Mouse (Mus musculus) liver, embryonic 11.5 days (tissue): ENCODE results near the gene Fat4. TPM values are rescaled to one million over a fixed set of nuclear protein-coding genes. Genes with fewer than 3 reads are reported as not detected.

Experiments used
- ATAC-seq: fragments of 200-750 bp; cut with Nextera tagmentation; replicated peaks from 2 replicates; pipeline ENCODE4 v1.8.0; 2017; ENCODE audit warnings: moderate number of reproducible peaks, mild to moderate bottlenecking, moderate TSS enrichment, moderate library complexity; ENCODE audit not compliant: low FRiP score
- DNase-seq: peaks from one replicate; pipeline ENCODE4 v3.0.0-alpha.2; 2017; ENCODE audit warnings: low spot score
- H3K27ac ChIP-seq: fragments of 300-500 bp; sonication (generic); 2 replicates; pipeline ENCODE4 v1.5.1; 2014; ENCODE audit warnings: mild to moderate bottlenecking, low read depth, low read length, control low read depth
- H3K27me3 ChIP-seq: fragments of 300-500 bp; sonication (generic); replicated peaks from 2 replicates; pipeline ENCODE4 v1.6.1; 2014; ENCODE audit warnings: low read length, mixed read lengths; ENCODE audit not compliant: control insufficient read depth, insufficient read depth
- H3K36me3 ChIP-seq: fragments of 300-500 bp; sonication (generic); 2 replicates; pipeline ENCODE4 v1.6.1; 2014; ENCODE audit warnings: mild to moderate bottlenecking, low read length, moderate library complexity, mixed read lengths; ENCODE audit not compliant: control insufficient read depth, insufficient read depth
- H3K4me1 ChIP-seq: fragments of 300-500 bp; sonication (generic); replicated peaks from 2 replicates; pipeline ENCODE4 v1.6.1; 2014; ENCODE audit warnings: low read length, mixed read lengths; ENCODE audit not compliant: control insufficient read depth, insufficient read depth
- H3K4me2 ChIP-seq: fragments of 300-500 bp; sonication (generic); 2 replicates; pipeline ENCODE4 v1.6.1; 2014; ENCODE audit warnings: mild to moderate bottlenecking, control low read depth, moderate library complexity
- H3K4me3 ChIP-seq: fragments of 300-500 bp; sonication (generic); 2 replicates; pipeline ENCODE4 v1.5.1; 2014; ENCODE audit warnings: low read depth, low read length, control low read depth
- H3K9ac ChIP-seq: fragments of 300-500 bp; sonication (generic); 2 replicates; pipeline ENCODE4 v1.6.1; 2014; ENCODE audit warnings: low read depth, low read length, control low read depth
- H3K9me3 ChIP-seq: fragments of 300-500 bp; sonication (generic); 2 replicates; pipeline ENCODE4 v1.6.1; 2016; ENCODE audit warnings: low read length, inconsistent platforms, mixed read lengths; ENCODE audit not compliant: control insufficient read depth
- WGBS: fragments of 180-500 bp; shearing (Covaris S2); extraction: QIAGEN DNeasy Blood & Tissue Kit; methylation state at CpG from one replicate; pipeline ENCODE4 v1.1.7; 2014; 5-methylcytosine and 5-hydroxymethylcytosine counted together
- polyA plus RNA-seq: library from polyadenylated mRNA; unstranded; fragments of >200 nt; fragmentation: Nextera tagmentation; extraction: Ambion mirVana; gene quantifications from 2 replicates; pipeline ENCODE4 v1.2.1, GENCODE M21; 2014

The Fat4 gene
- polyA plus RNA-seq, 1 experiment from 2014 or later = 4.0 TPM

DNA sequence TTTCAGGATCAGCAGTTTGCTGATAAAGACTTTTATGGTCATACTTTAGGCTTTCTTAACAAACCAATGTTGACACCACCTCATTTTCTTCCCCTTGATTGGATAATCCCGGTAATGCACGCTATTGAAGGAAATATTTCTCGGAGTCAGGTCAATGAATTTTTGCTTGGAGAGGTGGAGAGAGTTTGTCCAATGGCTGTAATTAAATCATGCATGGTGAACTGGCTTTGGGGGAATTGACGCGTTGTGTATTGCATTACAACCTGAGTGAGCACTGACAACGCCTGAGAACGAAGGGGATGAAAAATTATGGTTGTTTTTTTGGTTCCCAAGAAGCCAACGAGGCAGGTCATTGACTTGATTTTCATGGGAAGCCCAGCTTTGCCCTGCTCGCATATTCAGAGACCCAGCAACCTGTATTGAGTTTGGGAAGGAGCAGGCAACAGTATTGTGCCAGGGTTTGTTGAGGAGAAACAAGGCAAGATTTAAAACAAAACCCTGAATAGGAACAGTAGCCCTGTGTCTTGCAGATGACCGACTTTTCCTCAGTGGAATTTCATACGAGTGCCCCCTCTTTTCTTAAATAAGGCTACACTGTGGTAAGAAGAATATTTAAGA, 26.9 kb downstream of the Fat4 start:
- Histone ChIP-seq H3K4me1 (no peaks in the 10 kb centered on the region), H3K27me3 (no peaks in the 10 kb centered on the region), H3K9ac (no peak overlapping the region), H3K4me3 (no peak overlapping the region), H3K9me3 (no peaks in the 10 kb centered on the region), H3K4me2 (no peak overlapping the region), H3K36me3 (no peaks in the 10 kb centered on the region), H3K27ac (no peak overlapping the region)
- WGBS = 68% methylated on average over 11 of the region's 11 CpGs
- DNase-seq (no peak), ATAC-seq (no peak)

DNA sequence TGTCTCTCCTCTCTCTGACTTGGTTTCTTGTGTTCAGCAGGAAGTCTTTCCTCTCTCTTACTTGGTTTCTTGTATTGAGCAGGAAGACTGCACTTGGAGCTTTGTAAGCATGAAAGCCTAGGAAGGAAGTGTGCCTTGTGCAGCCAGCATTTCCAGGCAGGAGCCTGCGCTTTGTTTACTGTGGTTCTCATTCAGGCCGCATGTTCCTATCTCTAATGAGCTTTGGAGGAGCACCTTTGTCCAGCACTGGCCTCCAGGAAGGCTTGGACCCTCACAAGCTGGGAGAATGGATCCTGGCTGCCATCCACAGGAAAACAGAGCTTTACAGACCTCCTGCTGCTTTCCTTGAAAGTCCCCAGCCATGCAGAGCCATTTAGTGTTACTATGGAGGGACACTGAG, 32.2 kb downstream of the Fat4 start:
- no peak overlapping the region for H3K4me2 ChIP-seq
- H3K36me3 ChIP-seq = no peaks in the 10 kb centered on the region
- H3K4me3 ChIP-seq = no peak overlapping the region
- H3K27ac ChIP-seq = no peak overlapping the region
- H3K9ac ChIP-seq = no peak overlapping the region
- no peak for ATAC-seq
- H3K4me1 ChIP-seq = no peaks in the 10 kb centered on the region
- H3K9me3 ChIP-seq = no peaks in the 10 kb centered on the region
- no peak for DNase-seq
- WGBS = 60% methylated on average over 2 of the region's 2 CpGs
- no peaks in the 10 kb centered on the region for H3K27me3 ChIP-seq

GRCm38 (mm10) chr3:38921031-38921430, 34.3 kb downstream of the Fat4 start:
- no peak overlapping the region for H3K27ac ChIP-seq
- no peak for ATAC-seq
- no peaks in the 10 kb centered on the region for H3K27me3 ChIP-seq
- no peaks in the 10 kb centered on the region for H3K4me1 ChIP-seq
- no peaks in the 10 kb centered on the region for H3K9me3 ChIP-seq
- WGBS = 74% methylated on average over 2 of the region's 2 CpGs
- H3K4me2 ChIP-seq = no peak overlapping the region
- H3K36me3 ChIP-seq = no peaks in the 10 kb centered on the region
- DNase-seq = no peak
- H3K9ac ChIP-seq = no peak overlapping the region
- no peak overlapping the region for H3K4me3 ChIP-seq

DNA sequence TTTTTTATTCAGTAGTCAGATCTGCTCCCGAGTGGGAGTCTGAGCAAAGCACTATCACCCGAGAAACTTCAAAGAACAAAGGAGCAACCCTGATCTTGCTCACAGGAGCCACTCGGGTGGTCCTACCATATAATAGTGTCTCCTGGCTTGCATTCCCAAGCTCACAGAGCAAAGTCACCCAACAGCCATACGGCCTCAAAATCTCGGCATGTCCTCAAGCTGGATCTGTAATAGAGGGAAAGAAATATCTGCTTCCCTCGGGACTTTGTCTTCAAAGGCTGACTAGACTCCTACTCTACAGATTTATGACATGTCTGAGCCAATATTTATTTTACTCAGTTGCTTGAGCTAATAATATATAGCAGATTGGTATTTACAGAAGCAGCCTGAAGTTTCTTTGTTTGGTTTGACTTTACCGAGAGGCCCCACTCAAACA, 36.5 kb downstream of the Fat4 start:
- Histone ChIP-seq H3K36me3 (no peaks in the 10 kb centered on the region), H3K27ac (no peak overlapping the region), H3K9ac (no peak overlapping the region), H3K27me3 (no peaks in the 10 kb centered on the region), H3K4me3 (no peak overlapping the region), H3K9me3 (no peaks in the 10 kb centered on the region), H3K4me1 (no peaks in the 10 kb centered on the region), H3K4me2 (no peak overlapping the region)
- no peak for ATAC-seq
- DNase-seq = no peak
- WGBS = 61% methylated on average over 7 of the region's 7 CpGs

GRCm38 (mm10) chr3:38928076-38928686, 41.4 kb downstream of the Fat4 start:
- no peaks in the 10 kb centered on the region for H3K4me1 ChIP-seq
- H3K36me3 ChIP-seq = no peaks in the 10 kb centered on the region
- no peaks in the 10 kb centered on the region for H3K27me3 ChIP-seq
- no peak for DNase-seq
- 74% methylated on average over 4 of the region's 4 CpGs for WGBS
- ATAC-seq = no peak
- no peak overlapping the region for H3K4me2 ChIP-seq
- H3K9ac ChIP-seq = no peak overlapping the region
- H3K4me3 ChIP-seq = no peak overlapping the region
- no peaks in the 10 kb centered on the region for H3K9me3 ChIP-seq
- H3K27ac ChIP-seq = no peak overlapping the region

- Histone ChIP-seq H3K27ac (no peak overlapping the region), H3K4me2 (no peak overlapping the region), H3K36me3 (no peaks in the 10 kb centered on the region), H3K4me1 (no peaks in the 10 kb centered on the region), H3K27me3 (no peaks in the 10 kb centered on the region), H3K9ac (no peak overlapping the region), H3K9me3 (no peaks in the 10 kb centered on the region), H3K4me3 (no peak overlapping the region)
- WGBS = 75% methylated on average over 3 of the region's 3 CpGs
- DNase-seq (no peak), ATAC-seq (no peak)
Measured at GRCm38 (mm10) chr3:38928751-38929150, 42.0 kb downstream of the Fat4 start.

DNA sequence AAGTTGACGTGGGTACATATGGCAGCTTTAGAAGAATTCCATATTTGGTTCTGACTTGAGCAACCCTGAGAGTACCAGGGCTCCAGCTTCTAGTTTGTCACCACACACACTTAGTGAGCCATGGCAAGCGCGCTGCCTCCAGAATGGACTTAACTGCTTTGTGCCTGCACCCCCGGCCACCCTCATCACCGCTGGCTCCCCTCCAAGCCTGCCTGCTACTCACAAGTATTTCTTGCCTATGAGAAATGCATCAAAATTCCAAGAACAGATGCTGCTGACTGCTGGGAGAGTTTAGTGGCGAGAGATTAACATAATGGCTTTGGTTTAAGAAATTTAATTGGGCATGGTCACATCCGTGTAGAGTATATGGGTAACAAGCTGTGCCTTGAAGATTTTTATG, 48.0 kb downstream of the Fat4 start:
- no peak for DNase-seq
- H3K4me1 ChIP-seq = no peaks in the 10 kb centered on the region
- ATAC-seq = no peak
- H3K36me3 ChIP-seq = no peaks in the 10 kb centered on the region
- 76% methylated on average over 7 of the region's 7 CpGs for WGBS
- H3K4me3 ChIP-seq = no peak overlapping the region
- H3K9me3 ChIP-seq = no peaks in the 10 kb centered on the region
- no peak overlapping the region for H3K9ac ChIP-seq
- H3K27ac ChIP-seq = no peak overlapping the region
- H3K4me2 ChIP-seq = no peak overlapping the region
- H3K27me3 ChIP-seq = no peaks in the 10 kb centered on the region

DNA sequence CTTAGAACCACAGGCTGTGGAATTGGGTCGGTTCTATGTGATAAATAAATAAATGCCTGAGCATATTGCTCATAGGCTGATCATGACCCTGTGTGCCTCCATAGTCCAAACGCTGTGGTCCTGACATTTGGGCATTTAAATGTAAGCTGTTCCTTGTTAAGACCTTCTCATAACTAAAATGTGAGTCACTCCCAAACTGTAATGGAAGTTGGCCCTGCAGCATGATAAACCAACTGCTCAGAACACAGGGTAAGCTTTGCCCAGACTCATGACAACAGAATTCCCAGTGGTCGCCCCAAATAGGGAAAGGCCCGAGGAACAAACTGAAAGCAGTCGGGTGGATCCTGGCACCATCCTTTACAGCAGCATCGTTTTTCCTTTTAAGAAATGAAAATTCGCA, 49.7 kb downstream of the Fat4 start:
- Histone ChIP-seq H3K27me3 (no peaks in the 10 kb centered on the region), H3K4me2 (no peak overlapping the region), H3K27ac (no peak overlapping the region), H3K36me3 (no peaks in the 10 kb centered on the region), H3K9me3 (no peaks in the 10 kb centered on the region), H3K9ac (no peak overlapping the region), H3K4me1 (no peaks in the 10 kb centered on the region), H3K4me3 (no peak overlapping the region)
- ATAC-seq (no peak), DNase-seq (no peak)
- WGBS = 81% methylated on average over 7 of the region's 7 CpGs

- H3K4me2 ChIP-seq = no peak overlapping the region
- no peaks in the 10 kb centered on the region for H3K4me1 ChIP-seq
- H3K4me3 ChIP-seq = no peak overlapping the region
- H3K27ac ChIP-seq = no peak overlapping the region
- no peak overlapping the region for H3K9ac ChIP-seq
- ATAC-seq = no peak
- no peaks in the 10 kb centered on the region for H3K36me3 ChIP-seq
- no peaks in the 10 kb centered on the region for H3K9me3 ChIP-seq
- WGBS = 68% methylated on average over 8 of the region's 8 CpGs
- no peak for DNase-seq
- no peaks in the 10 kb centered on the region for H3K27me3 ChIP-seq
Measured at GRCm38 (mm10) chr3:38937159-38937558, 50.4 kb downstream of the Fat4 start.
